Mouse (Mus musculus): ENCODE results near the gene Rbm15b.
A peak's percentile ranks its signal among the peaks of the same experiment; 100 is the strongest.

Gene Rbm15b

DNA sequence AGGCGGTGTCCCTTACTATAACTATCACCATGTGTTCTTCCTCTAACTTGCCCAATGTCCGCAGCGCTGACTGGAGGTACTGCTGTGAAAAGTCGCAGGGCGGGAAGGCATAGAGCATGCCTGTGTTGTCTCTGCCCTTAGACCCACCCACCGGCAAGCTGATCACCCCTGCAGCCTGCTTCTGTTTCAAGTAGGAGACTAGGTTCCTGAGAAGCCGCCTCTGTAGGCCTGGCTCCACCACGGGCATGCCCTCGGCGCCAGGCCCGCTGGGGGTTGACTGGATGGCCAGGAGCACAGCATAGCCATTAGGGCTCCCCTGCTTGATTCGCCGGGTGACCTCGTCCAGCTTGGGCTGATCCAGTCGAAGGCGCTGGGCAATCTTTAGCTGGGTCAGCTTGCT lies 2.9 kb downstream of the Rbm15b start:
- peak; percentile 20 for DNase-seq

DNA sequence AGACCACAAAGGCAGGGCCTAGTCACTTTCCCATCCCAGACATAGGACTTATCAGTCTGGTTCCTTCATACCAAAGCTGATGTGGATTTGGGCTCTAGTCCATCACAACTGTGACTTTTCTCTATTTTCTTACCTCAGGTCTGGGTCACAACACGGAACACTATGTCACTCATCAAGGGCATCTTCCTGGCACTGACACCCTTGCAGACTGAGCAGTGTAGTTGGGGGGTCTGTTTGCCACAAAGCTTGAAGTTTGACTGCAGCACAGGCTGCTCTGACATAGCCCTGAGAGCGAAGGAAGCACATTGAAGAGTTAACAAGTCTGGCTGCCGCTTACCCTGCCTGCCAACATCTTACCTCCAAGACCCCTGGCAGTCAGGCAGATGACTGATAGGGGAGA lies 4.1 kb downstream of the Rbm15b start:
- DNase-seq, result peak; percentile 4

DNA sequence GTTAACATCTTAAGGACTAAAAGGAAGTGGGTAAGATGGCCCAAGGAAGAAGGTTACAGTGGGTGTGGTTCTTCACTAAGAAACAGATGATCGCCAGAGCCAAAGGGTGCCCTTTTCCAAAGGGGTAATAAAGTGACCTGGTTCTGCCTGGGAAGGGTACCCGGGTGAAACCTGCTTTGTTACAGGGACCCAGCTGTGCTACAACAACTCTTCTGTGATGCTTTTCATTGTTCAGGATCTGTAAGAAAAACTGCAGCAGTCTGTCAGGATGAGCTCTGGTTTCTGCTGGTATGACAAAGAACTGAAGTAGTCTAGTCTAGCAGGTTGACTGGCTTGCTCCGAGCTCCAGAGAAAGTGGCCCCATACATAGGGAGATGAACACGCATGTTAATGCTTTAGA lies 5.1 kb downstream of the Rbm15b start:
- DNase-seq, result no peak

DNA sequence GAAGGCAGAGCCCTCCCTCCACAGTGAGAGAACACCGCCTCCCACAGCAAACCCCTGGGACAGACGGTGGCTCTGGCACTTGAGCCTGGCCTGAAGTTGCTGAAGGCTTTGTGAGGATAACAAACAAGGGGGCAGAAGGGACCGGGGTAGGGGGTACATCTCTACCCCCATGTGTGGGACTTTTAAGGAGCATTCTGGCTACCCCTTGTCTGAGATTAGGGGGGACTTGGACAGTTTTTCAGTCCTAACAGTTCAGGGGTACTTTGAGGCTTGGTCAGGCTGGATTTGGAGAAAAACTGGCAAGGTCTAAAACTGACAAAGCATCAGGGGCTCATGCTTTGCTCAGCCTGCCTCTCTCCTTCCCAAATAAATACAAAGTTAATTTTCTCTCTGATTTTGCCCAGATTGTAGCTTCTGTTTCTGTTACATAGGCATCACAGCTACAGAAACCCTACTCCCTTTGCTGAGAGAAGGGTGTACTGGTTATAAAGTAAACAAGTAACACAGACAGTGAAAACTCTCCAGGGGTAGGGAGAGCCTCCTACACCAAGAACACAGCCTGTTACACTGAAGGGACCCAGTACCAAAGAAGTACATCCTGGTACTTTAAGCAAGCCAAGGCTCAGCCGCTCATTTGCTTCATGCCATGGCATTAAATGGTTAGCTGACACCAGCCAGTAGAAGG lies 6.0 kb downstream of the Rbm15b start:
- no peak for DNase-seq

DNA sequence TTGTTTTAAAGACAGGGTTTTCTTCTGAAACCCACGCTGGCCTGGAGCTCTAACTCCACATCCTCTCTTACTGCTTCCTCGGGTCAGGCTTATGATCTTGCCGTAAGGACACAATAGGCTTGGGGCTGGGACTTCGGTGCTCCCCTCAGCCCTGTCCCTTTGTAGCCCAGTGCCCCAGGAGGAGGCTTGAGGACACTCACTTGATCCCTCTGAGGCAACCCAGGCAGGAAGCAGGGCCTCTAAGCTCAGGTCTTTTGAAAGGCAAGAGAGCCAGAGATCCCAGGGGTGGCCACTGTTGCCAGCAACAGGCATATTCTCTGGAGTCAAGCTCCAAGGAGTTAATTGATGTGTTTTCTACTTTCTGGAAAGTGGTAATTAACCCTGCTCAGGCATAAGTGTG lies 7.8 kb downstream of the Rbm15b start:
- DNase-seq, result no peak

DNA sequence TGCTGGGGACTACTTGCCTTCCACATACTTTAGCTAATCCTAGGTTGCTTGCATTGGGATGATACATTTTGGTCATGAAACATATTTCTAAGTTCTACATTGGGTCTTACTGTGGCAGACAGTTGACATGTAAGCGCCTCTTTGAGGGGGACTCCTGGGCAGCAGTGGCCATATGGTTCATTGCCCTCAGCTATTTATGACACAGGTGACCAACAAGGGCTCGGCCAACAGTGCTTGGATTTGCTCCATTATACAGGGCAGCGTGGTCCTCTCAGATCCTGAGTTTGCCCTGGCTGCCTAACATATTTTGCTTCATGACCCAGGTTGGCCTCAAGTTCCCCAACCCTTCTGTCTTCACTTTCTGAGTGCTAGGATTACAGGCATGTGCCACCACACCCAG lies 10.6 kb downstream of the Rbm15b start:
- no peak for DNase-seq

DNA sequence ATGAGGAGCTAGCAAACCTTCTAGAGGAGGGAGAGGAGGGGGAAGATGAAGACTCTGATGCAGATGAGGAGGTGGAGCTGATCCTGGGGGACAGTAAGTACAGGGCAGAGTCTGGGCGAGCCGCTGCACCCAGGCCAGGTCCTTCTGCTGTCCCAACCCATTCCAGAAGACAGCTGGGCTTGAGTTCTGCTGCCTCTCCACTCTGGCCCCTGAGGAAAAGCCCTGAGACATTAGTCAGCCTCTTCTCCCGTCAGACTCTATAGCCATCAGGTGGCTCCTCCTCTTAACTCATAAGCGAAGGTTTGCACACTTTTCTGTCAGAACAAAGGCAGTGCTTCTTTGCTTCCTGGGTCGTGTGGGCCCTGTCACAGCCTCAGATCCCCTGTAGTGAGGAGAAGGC lies 13.0 kb downstream of the Rbm15b start:
- DNase-seq, result no peak

DNA sequence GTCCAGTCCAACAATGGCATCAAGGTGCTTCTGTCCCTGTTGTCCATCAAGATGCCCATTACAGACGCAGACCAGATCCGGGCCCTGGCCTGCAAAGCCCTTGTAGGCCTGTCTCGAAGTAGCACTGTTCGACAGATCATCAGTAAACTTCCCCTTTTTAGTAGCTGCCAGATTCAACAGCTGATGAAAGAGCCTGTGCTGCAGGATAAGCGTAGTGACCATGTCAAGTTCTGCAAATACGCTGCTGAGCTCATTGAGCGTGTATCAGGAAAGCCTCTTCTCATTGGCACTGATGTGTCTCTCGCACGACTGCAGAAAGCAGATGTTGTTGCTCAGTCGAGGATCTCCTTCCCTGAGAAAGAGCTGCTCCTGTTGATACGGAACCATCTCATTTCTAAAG lies 29.2 kb downstream of the Rbm15b start:
- DNase-seq, result no peak

DNA sequence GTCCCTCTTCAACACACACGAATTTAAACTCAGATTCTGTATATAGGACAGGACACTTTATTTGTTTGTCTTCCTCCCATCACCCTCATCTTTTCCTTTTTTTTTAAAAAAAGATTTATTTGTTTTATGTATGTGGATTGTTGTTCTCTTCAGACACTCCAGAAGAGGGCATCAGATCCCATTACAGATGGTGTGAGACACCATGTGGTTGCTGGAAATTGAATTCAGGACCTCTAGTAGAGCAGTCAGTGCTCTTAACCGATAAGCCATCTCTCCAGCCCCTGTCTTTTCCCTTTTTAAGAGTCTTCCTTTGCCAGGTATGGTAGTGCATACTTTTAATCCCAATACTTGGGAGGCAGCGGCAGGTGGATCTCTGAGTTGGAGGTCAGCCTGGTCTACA lies 30.6 kb downstream of the Rbm15b start:
- no peak for DNase-seq

DNA sequence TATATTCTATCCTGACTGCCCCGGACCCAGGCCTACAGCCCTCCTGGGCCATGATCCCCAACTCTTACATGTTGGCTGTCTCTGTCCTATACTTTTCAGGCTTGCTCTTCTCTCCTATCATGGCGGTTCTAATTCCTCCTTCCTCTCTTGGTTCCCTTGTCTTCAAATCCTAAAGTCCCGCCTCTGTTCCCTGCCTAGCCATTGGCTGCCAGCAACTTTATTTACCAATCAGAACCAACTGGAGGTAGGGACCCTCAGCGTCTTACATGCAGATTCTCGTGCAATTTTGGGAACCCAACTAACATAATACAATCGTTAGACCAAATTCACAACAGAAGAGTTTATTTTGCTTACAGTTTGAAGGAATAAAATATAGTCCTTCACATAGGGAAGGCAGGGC lies 44.4 kb downstream of the Rbm15b start:
- no peak for DNase-seq

DNA sequence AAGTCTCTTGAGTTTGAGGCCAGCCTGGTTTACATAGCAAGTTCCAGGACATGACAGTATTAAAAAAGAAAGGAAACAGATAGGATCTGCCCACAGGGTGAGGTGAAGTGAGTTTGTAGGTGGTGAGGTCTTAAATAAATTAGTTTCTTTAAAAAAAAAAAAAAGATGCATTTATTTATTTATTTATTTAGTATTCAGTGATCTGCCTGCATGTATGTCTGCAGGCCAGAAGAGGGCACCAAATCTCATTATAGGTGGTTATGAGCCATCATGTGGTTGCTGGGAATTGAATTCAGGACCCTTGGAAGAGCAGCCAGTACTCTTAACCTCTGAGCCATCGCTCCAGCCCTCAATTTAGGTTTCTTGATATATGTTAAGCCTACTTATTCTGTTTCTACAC lies 46.7 kb downstream of the Rbm15b start:
- DNase-seq, result no peak
